Mouse (Mus musculus) megakaryocyte, embryonic 14.5 days (primary cell): ENCODE results near the gene Npas2.

Experiments used
- FLI1 ChIP-seq: IDR thresholded peaks from 2 replicates; pipeline ENCODE4 v1.6.1; 2012; ENCODE audit warnings: low read length, inconsistent platforms, mixed read lengths
- GATA1 ChIP-seq: IDR thresholded peaks from 3 replicates; pipeline ENCODE4 v1.6.1; 2012; ENCODE audit warnings: mixed read lengths, low read length, inconsistent platforms, borderline replicate concordance

DNA sequence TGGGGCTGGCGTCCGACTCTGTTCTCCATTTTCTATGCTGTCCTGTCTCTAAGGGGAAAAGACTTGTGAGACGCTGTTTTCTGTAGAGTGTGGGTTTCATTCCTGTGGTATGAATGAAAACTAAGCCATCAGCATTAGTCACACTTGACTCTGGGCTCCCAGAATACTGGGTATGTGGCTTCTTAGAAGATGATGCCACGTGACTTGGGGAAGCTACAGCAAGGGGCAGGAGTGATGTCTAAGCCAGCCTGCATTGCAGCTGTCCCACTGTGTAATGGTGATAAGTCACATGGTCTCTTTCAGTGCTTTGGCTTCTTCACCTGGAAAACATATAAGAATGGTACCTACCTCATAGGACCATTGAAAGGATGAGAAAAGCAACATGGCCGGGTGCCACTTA is 88.4 kb downstream of the Npas2 start:
- TF ChIP-seq GATA1 (no peak), FLI1 (no peak)
